Mouse (Mus musculus): ENCODE measurements around the gene Paqr7. TPM values are rescaled to one million over a fixed set of nuclear protein-coding genes. Genes with fewer than 3 reads are reported as not detected.

Gene Paqr7
- total and polyA plus RNA-seq, 3 experiments = 0.19 to 2.4 TPM; not detected in 1

GRCm38 (mm10) chr4:134546814-134547705 is 50.6 kb downstream of the Paqr7 start:
- Histone ChIP-seq H3K27me3 (ENCODE audit: control insufficient read depth in 1 of 2, insufficient read depth in 2 of 2, low read length in 2 of 2) (no peaks in the 10 kb centered on the region), H3K9me3 (replicated peaks; ENCODE audit: insufficient read depth, low read length) (no peaks in the 10 kb centered on the region), H3K27ac (ENCODE audit: control insufficient read depth, low read depth, low read length) (no peak overlapping the region), H3K9ac (ENCODE audit: control insufficient read depth, low read depth, low read length, poor library complexity, severe bottlenecking) (no peak overlapping the region), H3K36me3 (ENCODE audit: control insufficient read depth in 1 of 2, insufficient read depth in 2 of 2, low read length in 2 of 2) (no peaks in the 10 kb centered on the region), H3K4me1 (ENCODE audit: control insufficient read depth in 1 of 2, insufficient read depth in 2 of 2, low read length in 2 of 2) (peaks cover 0 to 12% of the 10 kb centered on the region in 2 experiments; a peak in 1 of 4 replicates), H3K4me3 (ENCODE audit: control insufficient read depth in 1 of 2, insufficient read depth in 1 of 2, low read depth in 2 of 2, low read length in 2 of 2) (no peak overlapping the region), H3K79me2 (ENCODE audit: control insufficient read depth, insufficient read depth, low read length, poor library complexity) (0 out of 2 replicates have a peak, but pooled peaks cover 1% of the 10 kb centered on the region)
- TF ChIP-seq ZNF384 (IDR thresholded peaks at IDR 0.05; ENCODE audit: low read depth, low read length) (no peak), UBTF (IDR thresholded peaks at IDR 0.05; ENCODE audit: borderline replicate concordance, insufficient read depth, low read depth, low read length) (no peak), MYB (IDR thresholded peaks at IDR 0.05; ENCODE audit: low read depth, low read length) (no peak), ETS1 (IDR thresholded peaks at IDR 0.05; ENCODE audit: low read depth, low read length) (no peak), TBP (IDR thresholded peaks at IDR 0.05; ENCODE audit: low read depth, low read length) (no peak), ELF1 (IDR thresholded peaks at IDR 0.05; ENCODE audit: low read depth, low read length) (no peak), USF2 (IDR thresholded peaks at IDR 0.05; ENCODE audit: borderline replicate concordance in 1 of 2, insufficient read depth in 1 of 2, low read depth in 1 of 2, low read length in 2 of 2) (no peak), JUND (IDR thresholded peaks at IDR 0.05; ENCODE audit: low read depth, low read length) (no peak), RCOR1 (IDR thresholded peaks at IDR 0.05; ENCODE audit: low read depth, low read length) (no peak), POLR2AphosphoS5 (IDR thresholded peaks at IDR 0.05; ENCODE audit: borderline replicate concordance, low read depth, low read length) (no peak), CHD1 (IDR thresholded peaks at IDR 0.05; ENCODE audit: low read depth, low read length) (no peak), HCFC1 (IDR thresholded peaks at IDR 0.05; ENCODE audit: low read depth, low read length) (no peak), NELFE (IDR thresholded peaks at IDR 0.05; ENCODE audit: low read depth, low read length) (no peak), TAL1 (IDR thresholded peaks at IDR 0.05; ENCODE audit: low read length) (no peak), USF1 (IDR thresholded peaks at IDR 0.05; ENCODE audit: low read depth, low read length) (no peak), TCF12 (IDR thresholded peaks at IDR 0.05; ENCODE audit: low read depth, low read length) (no peak), NRF1 (IDR thresholded peaks at IDR 0.05; ENCODE audit: insufficient read depth, low read depth, low read length, poor library complexity, severe bottlenecking) (no peak)
- DNase-seq (ENCODE audit: low read depth, low spot score) = no peak

Measured in MEL (cell line).